Mouse (Mus musculus) kidney, adult 8-10 months (tissue): ENCODE results near the gene Naa30.
A peak's percentile ranks its signal among the peaks of the same experiment; 100 is the strongest.
"Not testable (repeated sequence)": the region's sequence is repeated elsewhere in the genome, so short reads cannot be mapped to it uniquely, and the experiment has no call there.

ENCODE experiments used
- DNase-seq, 2 experiments: peaks; one replicate each; pipeline ENCODE4 v3.0.0; 2022

Gene Naa30

GRCm38 (mm10) chr14:49171867-49172581, at the start of gene Naa30:
Gene Naa30 (plus strand): TSS chr14:49172226.
- DNase-seq = peak; percentile 98 to 99

GRCm38 (mm10) chr14:49127162-49127779, 44.8 kb upstream of the Naa30 start:
- DNase-seq = no peak

- DNase-seq = no peak
Observed at GRCm38 (mm10) chr14:49128544-49129263, 43.3 kb upstream of the Naa30 start.

GRCm38 (mm10) chr14:49132391-49132790, 39.6 kb upstream of the Naa30 start:
- DNase-seq = no peak

- no peak for DNase-seq
Observed at GRCm38 (mm10) chr14:49138171-49138570, 33.9 kb upstream of the Naa30 start.

GRCm38 (mm10) chr14:49140756-49141155, 31.3 kb upstream of the Naa30 start:
- no peak for DNase-seq

GRCm38 (mm10) chr14:49153801-49154200, 18.2 kb upstream of the Naa30 start:
- DNase-seq = peak; percentile 46 to 72

GRCm38 (mm10) chr14:49155572-49155971, 16.5 kb upstream of the Naa30 start:
- no peak for DNase-seq

- no peak for DNase-seq
Observed at GRCm38 (mm10) chr14:49158143-49158925, 13.7 kb upstream of the Naa30 start.

- DNase-seq = peak; percentile 5 to 43
Observed at GRCm38 (mm10) chr14:49171286-49171685, 740 bp upstream of the Naa30 start.

- DNase-seq = peak; percentile 30 to 42
Observed at GRCm38 (mm10) chr14:49172582-49172988, 559 bp downstream of the Naa30 start.

GRCm38 (mm10) chr14:49173290-49174135, 1.5 kb downstream of the Naa30 start:
- DNase-seq = peak in 1 of 2 experiments; percentile 5

- no peak for DNase-seq
Observed at GRCm38 (mm10) chr14:49179736-49180135, 7.7 kb downstream of the Naa30 start.

- no peak for DNase-seq
Observed at GRCm38 (mm10) chr14:49186270-49186669, 14.2 kb downstream of the Naa30 start.

- no peak for DNase-seq
Observed at GRCm38 (mm10) chr14:49197031-49197527, 25.1 kb downstream of the Naa30 start.

- DNase-seq = no peak
Observed at GRCm38 (mm10) chr14:49201073-49201778, 29.2 kb downstream of the Naa30 start.

- not testable (repeated sequence) for DNase-seq
Observed at GRCm38 (mm10) chr14:49210215-49210614, 38.2 kb downstream of the Naa30 start.

GRCm38 (mm10) chr14:49218677-49219076, 46.7 kb downstream of the Naa30 start:
- DNase-seq = no peak

GRCm38 (mm10) chr14:49219466-49220022, 47.5 kb downstream of the Naa30 start:
- DNase-seq = not testable (repeated sequence)

GRCm38 (mm10) chr14:49221771-49222170, 49.7 kb downstream of the Naa30 start:
- no peak for DNase-seq

- no peak for DNase-seq
Observed at GRCm38 (mm10) chr14:49226471-49226870, 54.4 kb downstream of the Naa30 start.
